ENCODE assay signal across 17 mouse cellular contexts in the genomic region with DNA sequence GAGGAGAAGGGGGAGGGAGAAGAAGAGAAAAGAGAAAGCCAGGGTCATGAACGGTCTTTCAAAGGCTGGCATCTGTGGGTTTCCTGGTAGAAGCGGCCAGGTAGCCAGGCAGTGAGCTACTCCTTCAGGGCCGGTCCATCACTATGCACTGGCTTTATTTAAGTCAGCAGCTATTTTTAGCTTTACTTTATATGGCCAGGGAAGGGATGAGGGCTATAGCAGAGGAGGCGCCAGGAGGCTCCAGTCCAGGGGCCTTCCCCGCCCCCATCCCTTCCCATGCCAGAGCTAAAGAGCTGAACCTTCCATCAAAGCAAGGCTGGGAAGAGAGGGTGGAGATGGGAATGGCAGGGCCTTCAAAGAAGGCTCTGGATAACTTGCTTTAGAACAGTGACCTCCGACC. TPM values are rescaled to one million over a fixed set of nuclear protein-coding genes. Genes with fewer than 3 reads are reported as not detected.
DNase-seq lines count a peak whose midpoint lies in the region; ATAC-seq lines count a peak whose summit lies in the region.
"Had no signal": no experiment of that assay in that cellular context is flagged by ENCODE, and none has a peak within 500 bp of the region (broad histone marks: within the 10 kb centered on the region; RNA-seq: fewer than 3 reads in every experiment).

No protein-coding gene starts in this region.

- H3K36me3 ChIP-seq in limb, embryonic 13.5 days = no peaks in the 10 kb centered on the region
- H3K36me3 ChIP-seq in limb, embryonic 10.5 days = no peaks in the 10 kb centered on the region
- H3K36me3 ChIP-seq in stomach, embryonic 15.5 days = no peaks in the 10 kb centered on the region
- H3K36me3 ChIP-seq: embryonic facial prominence, embryonic 10.5 days; forebrain, embryonic 10.5 days; kidney, embryonic 15.5 days; midbrain, embryonic 13.5 days; neural tube, embryonic 13.5 days had no signal

- intact Hi-C loops in heart, postnatal 36 days (cut with DNase I) = no loop called here

- H3K9ac ChIP-seq in limb, embryonic 13.5 days = no peak overlapping the region
- no peak overlapping the region for H3K9ac ChIP-seq in stomach, embryonic 15.5 days
- H3K9ac ChIP-seq: kidney, embryonic 15.5 days; midbrain, embryonic 13.5 days; neural tube, embryonic 13.5 days had no signal

- ATAC-seq in limb, embryonic 13.5 days (ENCODE audit: low FRiP score, low read depth) = peak; percentile 24; the same call in 1 of the 2 replicates
- ATAC-seq in stomach, embryonic 15.5 days (ENCODE audit: insufficient read depth, low FRiP score, low read depth) = peak; percentile 61
- no peak for ATAC-seq in frontal cortex, adult (ENCODE audit: low TSS enrichment)
- ATAC-seq: midbrain, embryonic 13.5 days had no signal

- H3K4me3 ChIP-seq in limb, embryonic 13.5 days = no peak overlapping the region
- no peak overlapping the region for H3K4me3 ChIP-seq in limb, embryonic 10.5 days
- H3K4me3 ChIP-seq in stomach, embryonic 15.5 days (replicated peaks) = no peak overlapping the region
- H3K4me3 ChIP-seq: embryonic facial prominence, embryonic 10.5 days; forebrain, embryonic 10.5 days; kidney, embryonic 15.5 days; midbrain, embryonic 13.5 days; neural tube, embryonic 13.5 days had no signal

- DNase-seq in limb, embryonic 10.5 days (ENCODE audit: low spot score) = no peak
- DNase-seq in heart, adult 8-10 months (ENCODE audit: low spot score) = peak; percentile 74
- DNase-seq in heart, postnatal 36 days = peak; percentile 61 to 66
- DNase-seq in right cerebral cortex, postnatal 4 days = no peak
- DNase-seq in kidney, adult 18-20 months = no peak
- DNase-seq: adrenal gland, postnatal 25 days; cerebellum, adult 11 months; layer of hippocampus, postnatal 36 days had no signal

- H3K4me2 ChIP-seq in limb, embryonic 13.5 days (replicated peaks) = no peak overlapping the region
- H3K4me2 ChIP-seq in stomach, embryonic 15.5 days = 0 out of 2 replicates have a peak overlapping the region, but pooled peaks have one; percentile 7
- H3K4me2 ChIP-seq: kidney, embryonic 15.5 days; liver, embryonic 11.5 days; midbrain, embryonic 13.5 days; neural tube, embryonic 13.5 days had no signal

- H3K27ac ChIP-seq in limb, embryonic 13.5 days = no peak overlapping the region
- H3K27ac ChIP-seq in limb, embryonic 10.5 days = no peak overlapping the region
- H3K27ac ChIP-seq in stomach, embryonic 15.5 days = no peak overlapping the region
- H3K27ac ChIP-seq: embryonic facial prominence, embryonic 10.5 days; forebrain, embryonic 10.5 days; kidney, embryonic 15.5 days; midbrain, embryonic 13.5 days; neural tube, embryonic 13.5 days had no signal

- peaks cover 5% of the 10 kb centered on the region; the same call in 1 of the 2 replicates for H3K4me1 ChIP-seq in limb, embryonic 13.5 days
- H3K4me1 ChIP-seq in limb, embryonic 10.5 days = peaks cover 11% of the 10 kb centered on the region
- H3K4me1 ChIP-seq in stomach, embryonic 15.5 days = 0 out of 2 replicates have a peak, but pooled peaks cover under 1% of the 10 kb centered on the region
- H3K4me1 ChIP-seq: midbrain, embryonic 13.5 days; neural tube, embryonic 13.5 days had no signal

- peaks cover 6% of the 10 kb centered on the region; the same call in 1 of the 2 replicates for H3K9me3 ChIP-seq in limb, embryonic 13.5 days
- no peaks in the 10 kb centered on the region for H3K9me3 ChIP-seq in limb, embryonic 10.5 days (replicated peaks)
- no peaks in the 10 kb centered on the region for H3K9me3 ChIP-seq in stomach, embryonic 15.5 days
- H3K9me3 ChIP-seq: embryonic facial prominence, embryonic 10.5 days; forebrain, embryonic 10.5 days; kidney, embryonic 15.5 days; neural tube, embryonic 13.5 days had no signal

- 71% methylated on average over 6 of the region's 6 CpGs for WGBS in limb, embryonic 13.5 days
- 73% methylated on average over 6 of the region's 6 CpGs for WGBS in limb, embryonic 10.5 days
- WGBS in stomach, embryonic 15.5 days = 60% methylated on average over 6 of the region's 6 CpGs

- H3K27me3 ChIP-seq in limb, embryonic 13.5 days = no peaks in the 10 kb centered on the region
- no peaks in the 10 kb centered on the region for H3K27me3 ChIP-seq in limb, embryonic 10.5 days (ENCODE audit: low read depth, poor library complexity, severe bottlenecking)
- no peaks in the 10 kb centered on the region for H3K27me3 ChIP-seq in stomach, embryonic 15.5 days (replicated peaks)
- H3K27me3 ChIP-seq: kidney, embryonic 15.5 days; midbrain, embryonic 13.5 days; neural tube, embryonic 13.5 days had no signal

RNA-seq across cellular contexts. Expression of a gene that starts 5.4 kb away (rescaled TPM):
- 2.4 and 2.7 TPM in 2 replicates for polyA plus RNA-seq in limb, embryonic 13.5 days (2015; fragmentation: Nextera tagmentation; extraction: Ambion mirVana)
- 0.59 and 0.71 TPM in 2 replicates for polyA plus RNA-seq in limb, embryonic 10.5 days (2016; fragmentation: Nextera tagmentation; extraction: Ambion mirVana)
- 100 to 1,000 TPM; 423 to 464 (median 433) TPM for total RNA-seq in heart, adult 8-10 months (2022)
- 100 to 1,000 TPM; 323 to 334 TPM for total RNA-seq in heart, postnatal 36 days (2021)
- 12.7 and 13.1 TPM in 2 replicates for polyA plus RNA-seq in stomach, embryonic 15.5 days (2015; fragmentation: Nextera tagmentation; extraction: Ambion mirVana)

RNA-seq across cellular contexts. Expression of a gene that starts 32.1 kb away (rescaled TPM):
- polyA plus RNA-seq in limb, embryonic 13.5 days (2015; fragmentation: Nextera tagmentation; extraction: Ambion mirVana) = 95.8 and 96.5 TPM in 2 replicates
- polyA plus RNA-seq in limb, embryonic 10.5 days (2016; fragmentation: Nextera tagmentation; extraction: Ambion mirVana) = 84.9 and 89.2 TPM in 2 replicates
- 10 to 100 TPM; 19.4 to 21.8 (median 20.3) TPM for total RNA-seq in heart, adult 8-10 months (2022)
- total RNA-seq in heart, postnatal 36 days (2021) = 10 to 100 TPM; 21.9 TPM
- 79.1 and 84.6 TPM in 2 replicates for polyA plus RNA-seq in stomach, embryonic 15.5 days (2015; fragmentation: Nextera tagmentation; extraction: Ambion mirVana)

RNA-seq across cellular contexts. Expression of a gene that starts 45.8 kb away (rescaled TPM):
- 0.72 and 0.78 TPM in 2 replicates for polyA plus RNA-seq in limb, embryonic 13.5 days (2015; fragmentation: Nextera tagmentation; extraction: Ambion mirVana)
- polyA plus RNA-seq in limb, embryonic 10.5 days (2016; fragmentation: Nextera tagmentation; extraction: Ambion mirVana) = 0.30 and 0.45 TPM in 2 replicates
- total RNA-seq in heart, adult 8-10 months (2022) = not detected
- not detected for total RNA-seq in heart, postnatal 36 days (2021)
- polyA plus RNA-seq in stomach, embryonic 15.5 days (2015; fragmentation: Nextera tagmentation; extraction: Ambion mirVana) = 5.8 and 6.3 TPM in 2 replicates

Comparison
In these comparisons a context has a peak if more than half of its experiments do, and no peak if none do; other contexts are left out.
1. DNase-seq: peak in heart, adult 8-10 months (single experiment) and heart, postnatal 36 days (2 of 2); none in limb, embryonic 10.5 days (single experiment), right cerebral cortex, postnatal 4 days (single experiment) and kidney, adult 18-20 months (single experiment).